7 mouse cellular contexts compared by ENCODE assay signal in the genomic region with DNA sequence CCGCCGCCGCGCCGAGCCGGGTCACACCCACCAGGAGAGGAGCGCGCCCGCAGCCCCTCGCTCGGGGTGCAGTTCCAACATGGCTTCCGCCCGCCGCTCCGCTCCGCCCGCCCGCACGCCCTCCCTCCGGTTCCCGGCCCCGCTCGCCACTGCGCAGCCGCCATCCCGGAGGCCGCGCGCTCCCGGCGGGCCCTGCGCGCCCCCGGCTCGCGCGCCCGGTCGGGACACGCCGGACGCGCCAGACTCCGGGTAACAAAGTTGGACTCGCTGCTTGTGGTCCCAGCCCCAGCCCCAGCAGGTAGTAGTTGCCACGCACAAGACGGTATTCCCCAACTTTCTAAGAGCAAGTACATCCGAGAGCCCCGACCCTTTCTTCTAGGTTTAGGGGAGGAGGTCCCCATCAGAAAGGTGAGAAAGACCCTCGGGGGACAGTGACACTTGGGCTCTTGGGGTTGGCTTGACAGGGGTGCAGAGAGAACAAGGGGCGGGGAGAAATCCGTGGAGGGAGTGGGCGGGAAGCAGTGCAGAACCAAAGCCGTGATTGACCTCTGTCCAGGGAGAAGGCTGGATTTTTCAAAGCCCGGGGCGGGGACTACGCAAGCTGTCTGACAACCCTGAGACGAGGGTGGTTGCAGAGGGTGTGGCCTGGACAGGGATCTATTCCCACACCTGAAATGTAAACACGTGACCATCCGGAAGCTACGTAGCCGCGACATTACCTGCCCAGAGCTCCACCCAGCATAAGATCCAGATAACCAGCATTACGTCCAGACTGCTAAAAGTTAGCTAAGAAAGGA. TPM values are rescaled to one million over a fixed set of nuclear protein-coding genes. Genes with fewer than 3 reads are reported as not detected.
DNase-seq lines count a peak whose midpoint lies in the region; ATAC-seq and TF ChIP-seq lines count a peak whose summit lies in the region.

A gene (minus strand): TSS at position 424 of the 797 bp plus-strand sequence.

- DNase-seq in adrenal gland, postnatal 10 days = peak; percentile 92
- peak; percentile 84 for DNase-seq in embryonic facial prominence, embryonic 11.5 days (ENCODE audit: low spot score)
- peak; percentile 91 to 92 for DNase-seq in heart, adult 2 months
- DNase-seq in kidney, adult 8-10 months = peak; percentile 96 to 97
- peak; percentile 80 for DNase-seq in limb, embryonic 14.5 days (ENCODE audit: low spot score)
- peak; percentile 35 to 71 for DNase-seq in spleen, postnatal 10 days (ENCODE audit: low spot score in 2 of 2)

- H3K27ac ChIP-seq in embryonic facial prominence, embryonic 11.5 days (replicated peaks; ENCODE audit: low read depth, low read length) = peak within 1 kb of the TSS; percentile 90
- peak within 1 kb of the TSS; percentile 98 for H3K27ac ChIP-seq in heart, adult 2 months
- peak within 1 kb of the TSS; percentile 95 for H3K27ac ChIP-seq in limb, embryonic 14.5 days (replicated peaks; ENCODE audit: low read depth, low read length)
- peak within 1 kb of the TSS; percentile 92 for H3K27ac ChIP-seq in midbrain, embryonic 16.5 days (ENCODE audit: low read length)

- under 1% methylated on average over 51 of the region's 64 CpGs for WGBS in embryonic facial prominence, embryonic 11.5 days
- WGBS in heart, adult 2 months = 1% methylated on average over 49 of the region's 64 CpGs
- WGBS in limb, embryonic 14.5 days = 0% methylated on average over 55 of the region's 64 CpGs
- under 1% methylated on average over 48 of the region's 64 CpGs for WGBS in midbrain, embryonic 16.5 days

- TF ChIP-seq EP300 in heart, adult 2 months (IDR thresholded peaks at IDR 0.05; ENCODE audit: insufficient read depth, low read depth, low read length) = peak; percentile 15; the same call in 1 of the 2 replicates

- TF ChIP-seq CTCF in heart, adult 2 months (IDR thresholded peaks at IDR 0.05) = no peak

- H3K36me3 ChIP-seq in embryonic facial prominence, embryonic 11.5 days (replicated peaks; ENCODE audit: control insufficient read depth, insufficient read depth, low read depth, low read length) = no peaks in the 10 kb centered on the region
- H3K36me3 ChIP-seq in heart, adult 2 months (ENCODE audit: control insufficient read depth, insufficient read depth, low read length) = peaks cover 11% of the 10 kb centered on the region
- no peaks in the 10 kb centered on the region for H3K36me3 ChIP-seq in limb, embryonic 14.5 days (ENCODE audit: control insufficient read depth, insufficient read depth, low read length)
- H3K36me3 ChIP-seq in midbrain, embryonic 16.5 days (ENCODE audit: control insufficient read depth, insufficient read depth, low read length) = no peaks in the 10 kb centered on the region

- H3K4me2 ChIP-seq in embryonic facial prominence, embryonic 11.5 days (ENCODE audit: low read depth, low read length) = peak within 1 kb of the TSS; percentile 86
- peak within 1 kb of the TSS; percentile 85 for H3K4me2 ChIP-seq in limb, embryonic 14.5 days (replicated peaks; ENCODE audit: low read depth, low read length, severe bottlenecking)
- peak within 1 kb of the TSS; percentile 91 for H3K4me2 ChIP-seq in midbrain, embryonic 16.5 days (ENCODE audit: low read length)

- intact Hi-C loops in heart, adult 2 months (cut with DNase I) = loop anchor here (2.0 to 5.0 kb wide), 5 partner anchors 73 to 356 kb away; a partner anchor contains a TSS

- H3K9me3 ChIP-seq in embryonic facial prominence, embryonic 11.5 days (replicated peaks; ENCODE audit: control insufficient read depth, low read length) = no peaks in the 10 kb centered on the region
- H3K9me3 ChIP-seq in limb, embryonic 14.5 days (ENCODE audit: control insufficient read depth, low read length) = no peaks in the 10 kb centered on the region
- H3K9me3 ChIP-seq in midbrain, embryonic 16.5 days (replicated peaks; ENCODE audit: control insufficient read depth, low read length, poor library complexity, severe bottlenecking) = no peaks in the 10 kb centered on the region

- peak within 1 kb of the TSS; percentile 91 for H3K4me3 ChIP-seq in embryonic facial prominence, embryonic 11.5 days (ENCODE audit: low read depth, low read length)
- peak within 1 kb of the TSS; percentile 95 for H3K4me3 ChIP-seq in heart, adult 2 months
- H3K4me3 ChIP-seq in limb, embryonic 14.5 days (replicated peaks; ENCODE audit: low read length) = peak within 1 kb of the TSS; percentile 93
- H3K4me3 ChIP-seq in midbrain, embryonic 16.5 days (ENCODE audit: low read depth, low read length) = peak within 1 kb of the TSS; percentile 99

- H3K79me2 ChIP-seq in heart, adult 2 months (replicated peaks; ENCODE audit: control insufficient read depth, insufficient read depth, low read length) = no peaks in the 10 kb centered on the region; the same call in none of the 2 replicates

- no peaks in the 10 kb centered on the region for H3K27me3 ChIP-seq in embryonic facial prominence, embryonic 11.5 days (ENCODE audit: control insufficient read depth, insufficient read depth, low read length)
- H3K27me3 ChIP-seq in heart, adult 2 months (ENCODE audit: control insufficient read depth, insufficient read depth, low read length) = no peaks in the 10 kb centered on the region
- H3K27me3 ChIP-seq in limb, embryonic 14.5 days (ENCODE audit: control insufficient read depth, insufficient read depth, low read length) = no peaks in the 10 kb centered on the region
- H3K27me3 ChIP-seq in midbrain, embryonic 16.5 days (ENCODE audit: control insufficient read depth, insufficient read depth, low read depth, low read length) = no peaks in the 10 kb centered on the region

- no peaks in the 10 kb centered on the region; the same call in 1 of the 2 replicates for H3K4me1 ChIP-seq in embryonic facial prominence, embryonic 11.5 days (ENCODE audit: control insufficient read depth, insufficient read depth, low read length)
- peaks cover 14% of the 10 kb centered on the region for H3K4me1 ChIP-seq in heart, adult 2 months (ENCODE audit: control insufficient read depth, insufficient read depth, low read length)
- H3K4me1 ChIP-seq in limb, embryonic 14.5 days (ENCODE audit: control insufficient read depth, insufficient read depth, low read length) = peaks cover 18% of the 10 kb centered on the region
- peaks cover 34% of the 10 kb centered on the region for H3K4me1 ChIP-seq in midbrain, embryonic 16.5 days (ENCODE audit: control insufficient read depth, insufficient read depth, low read length)

- peak; percentile 66 for TF ChIP-seq POLR2A in heart, adult 2 months (IDR thresholded peaks at IDR 0.05; ENCODE audit: insufficient read depth, low read depth, low read length)
- TF ChIP-seq POLR2A in limb, embryonic 14.5 days (IDR thresholded peaks at IDR 0.05; ENCODE audit: borderline replicate concordance, extremely low read depth, insufficient read depth, insufficient read length) = peak; percentile 51; the same call in 1 of the 2 replicates

- peak within 1 kb of the TSS; percentile 96 for H3K9ac ChIP-seq in embryonic facial prominence, embryonic 11.5 days (replicated peaks; ENCODE audit: low read length)
- H3K9ac ChIP-seq in heart, adult 2 months (ENCODE audit: low read depth, low read length) = peak within 1 kb of the TSS; percentile 94
- peak within 1 kb of the TSS; percentile 95 for H3K9ac ChIP-seq in limb, embryonic 14.5 days (ENCODE audit: low read depth, low read length, severe bottlenecking)
- peak within 1 kb of the TSS; percentile 99 for H3K9ac ChIP-seq in midbrain, embryonic 16.5 days (ENCODE audit: low read depth, low read length)

- ATAC-seq in embryonic facial prominence, embryonic 11.5 days (replicated peaks; ENCODE audit: insufficient number of reproducible peaks, low FRiP score, low TSS enrichment, low read depth) = peak; percentile 92
- ATAC-seq in limb, embryonic 14.5 days (ENCODE audit: low FRiP score, low read depth) = peak; percentile 95
- ATAC-seq in midbrain, embryonic 16.5 days = peak; percentile 96

RNA-seq across cellular contexts. Expression of the gene that starts here (rescaled TPM):
- 10 to 100 TPM; 38.1 to 48.9 TPM for total RNA-seq in adrenal gland, postnatal 10 days (2021)
- 30.6 and 33.0 TPM in 2 replicates for polyA plus RNA-seq in embryonic facial prominence, embryonic 11.5 days (2014; fragmentation: Nextera tagmentation; extraction: Ambion mirVana)
- total RNA-seq in heart, adult 2 months (2021) = 10 to 100 TPM; 24.4 to 24.7 TPM
- 12.8 and 20.3 TPM in 2 replicates for polyA plus RNA-seq in heart, adult 2 months (2012; rRNA removed)
- polyA plus RNA-seq in limb, embryonic 14.5 days (2012; rRNA removed) = 50.2 and 52.8 TPM in 2 replicates
- 42.2 and 42.6 TPM in 2 replicates for polyA plus RNA-seq in limb, embryonic 14.5 days (2014; fragmentation: Nextera tagmentation; extraction: Ambion mirVana)
- polyA plus RNA-seq in midbrain, embryonic 16.5 days (2015; fragmentation: Nextera tagmentation; extraction: Ambion mirVana) = 21.2 and 26.3 TPM in 2 replicates

Comparison
In these comparisons a context has a peak if more than half of its experiments do, and no peak if none do; other contexts are left out.
1. Peak in every context shown above with its lines: DNase-seq, ATAC-seq, H3K4me3 ChIP-seq and H3K27ac ChIP-seq.